Mouse (Mus musculus) intestine, embryonic 14.5 days (tissue): ENCODE data around the gene Plxnd1. TPM values are rescaled to one million over a fixed set of nuclear protein-coding genes. Genes with fewer than 3 reads are reported as not detected.

Experiments used
- ATAC-seq: fragments of 200-750 bp; cut with Nextera tagmentation; replicated peaks from 2 replicates; pipeline ENCODE4 v1.8.0; 2017; ENCODE audit warnings: low read depth, moderate number of reproducible peaks, moderate TSS enrichment, moderate library complexity; ENCODE audit not compliant: low FRiP score, low TSS enrichment
- DNase-seq: peaks from one replicate; pipeline ENCODE4 v3.0.0-alpha.2; 2018; ENCODE audit warnings: low spot score
- H3K27ac ChIP-seq: fragments of 300-500 bp; sonication (generic); 2 replicates; pipeline ENCODE4 v1.5.1; 2014; ENCODE audit warnings: low read depth, mild to moderate bottlenecking, control low read depth
- H3K27me3 ChIP-seq: fragments of 300-500 bp; sonication (generic); replicated peaks from 2 replicates; pipeline ENCODE4 v1.6.1; 2014; ENCODE audit warnings: low read length, control low read depth; ENCODE audit not compliant: control insufficient read depth, insufficient read depth
- H3K36me3 ChIP-seq: fragments of 300-500 bp; sonication (generic); 2 replicates; pipeline ENCODE4 v1.6.1; 2014; ENCODE audit warnings: low read length, control low read depth; ENCODE audit not compliant: control insufficient read depth, insufficient read depth
- H3K4me1 ChIP-seq: fragments of 300-500 bp; sonication (generic); replicated peaks from 2 replicates; pipeline ENCODE4 v1.6.1; 2014; ENCODE audit warnings: low read length, control low read depth, mixed read lengths; ENCODE audit not compliant: control insufficient read depth, insufficient read depth
- H3K4me2 ChIP-seq: fragments of 300-500 bp; sonication (generic); 2 replicates; pipeline ENCODE4 v1.6.1; 2014; ENCODE audit warnings: low read length
- H3K4me3 ChIP-seq: fragments of 300-500 bp; sonication (generic); 2 replicates; pipeline ENCODE4 v1.5.1; 2014; ENCODE audit warnings: low read depth, low read length, control low read depth, mixed read lengths
- H3K9ac ChIP-seq: fragments of 300-500 bp; sonication (generic); 2 replicates; pipeline ENCODE4 v1.6.1; 2014; ENCODE audit warnings: mild to moderate bottlenecking, low read length
- H3K9me3 ChIP-seq: fragments of 300-500 bp; sonication (generic); 2 replicates; pipeline ENCODE4 v1.6.1; 2016; ENCODE audit warnings: low read length, control low read depth; ENCODE audit not compliant: control insufficient read depth
- WGBS: fragments of 180-500 bp; shearing (Covaris S2); extraction: QIAGEN DNeasy Blood & Tissue Kit; methylation state at CpG from one replicate; pipeline ENCODE4 v1.1.7; 2014; 5-methylcytosine and 5-hydroxymethylcytosine counted together
- polyA plus RNA-seq: library from polyadenylated mRNA; unstranded; fragments of >200 nt; fragmentation: Nextera tagmentation; extraction: Ambion mirVana; gene quantifications from 2 replicates; pipeline ENCODE4 v1.2.1, GENCODE M21; 2014

Plxnd1 gene
- polyA plus RNA-seq, 1 experiment from 2014 or later = 46.5 TPM

- no peak for ATAC-seq
- H3K4me1 ChIP-seq = peaks cover 17% of the 10 kb centered on the region
- H3K36me3 ChIP-seq = peaks cover 28% of the 10 kb centered on the region
- 74% methylated on average over 8 of the region's 8 CpGs for WGBS
- H3K4me2 ChIP-seq = no peak overlapping the region
- H3K9me3 ChIP-seq = no peaks in the 10 kb centered on the region
- H3K9ac ChIP-seq = no peak overlapping the region
- no peak overlapping the region for H3K4me3 ChIP-seq
- H3K27ac ChIP-seq = no peak overlapping the region
- DNase-seq = no peak
- H3K27me3 ChIP-seq = no peaks in the 10 kb centered on the region
Observed at GRCm38 (mm10) chr6:115978596-115978995, 16.2 kb downstream of the Plxnd1 start.

GRCm38 (mm10) chr6:115977810-115978209, 17.0 kb downstream of the Plxnd1 start:
- ATAC-seq = no peak
- WGBS = 88% methylated on average over 15 of the region's 15 CpGs

GRCm38 (mm10) chr6:115975606-115976005, 19.2 kb downstream of the Plxnd1 start:
- Histone ChIP-seq H3K27me3 (no peaks in the 10 kb centered on the region), H3K4me3 (no peak overlapping the region), H3K27ac (no peak overlapping the region), H3K36me3 (peaks cover 28% of the 10 kb centered on the region), H3K9me3 (no peaks in the 10 kb centered on the region), H3K4me1 (peaks cover 18% of the 10 kb centered on the region), H3K4me2 (no peak overlapping the region), H3K9ac (no peak overlapping the region)
- DNase-seq (no peak), ATAC-seq (no peak)
- 87% methylated on average over 8 of the region's 8 CpGs for WGBS

More at GRCm38 (mm10) chr6:115977810-115978209, 17.0 kb downstream of the Plxnd1 start:
- Histone ChIP-seq H3K27me3 (no peaks in the 10 kb centered on the region), H3K4me2 (no peak overlapping the region), H3K9ac (no peak overlapping the region), H3K4me1 (peaks cover 10% of the 10 kb centered on the region), H3K4me3 (no peak overlapping the region), H3K36me3 (peaks cover 28% of the 10 kb centered on the region), H3K9me3 (no peaks in the 10 kb centered on the region), H3K27ac (no peak overlapping the region)
- DNase-seq = no peak

- Histone ChIP-seq H3K9ac (no peak overlapping the region), H3K4me3 (no peak overlapping the region), H3K4me2 (no peak overlapping the region), H3K27ac (no peak overlapping the region), H3K4me1 (peaks cover 12% of the 10 kb centered on the region), H3K27me3 (no peaks in the 10 kb centered on the region), H3K36me3 (peaks cover 21% of the 10 kb centered on the region), H3K9me3 (no peaks in the 10 kb centered on the region)
- ATAC-seq = no peak
- DNase-seq = no peak
- 75% methylated on average over 16 of the region's 16 CpGs for WGBS
Observed at GRCm38 (mm10) chr6:115973881-115974662, 20.7 kb downstream of the Plxnd1 start.

GRCm38 (mm10) chr6:115973139-115973875, 21.5 kb downstream of the Plxnd1 start:
- Histone ChIP-seq H3K4me3 (no peak overlapping the region), H3K27ac (no peak overlapping the region), H3K9ac (no peak overlapping the region), H3K4me1 (peaks cover 12% of the 10 kb centered on the region), H3K9me3 (no peaks in the 10 kb centered on the region), H3K36me3 (peaks cover 23% of the 10 kb centered on the region), H3K27me3 (no peaks in the 10 kb centered on the region), H3K4me2 (no peak overlapping the region)
- no peak for DNase-seq
- ATAC-seq = no peak
- WGBS = 83% methylated on average over 15 of the region's 15 CpGs

- no peak overlapping the region for H3K4me2 ChIP-seq
- no peak overlapping the region for H3K4me3 ChIP-seq
- no peak overlapping the region for H3K9ac ChIP-seq
- H3K27ac ChIP-seq = no peak overlapping the region
- no peak for ATAC-seq
- peaks cover 12% of the 10 kb centered on the region for H3K4me1 ChIP-seq
- no peak for DNase-seq
- WGBS = 82% methylated on average over 7 of the region's 7 CpGs
- H3K9me3 ChIP-seq = no peaks in the 10 kb centered on the region
- peaks cover 24% of the 10 kb centered on the region for H3K36me3 ChIP-seq
- no peaks in the 10 kb centered on the region for H3K27me3 ChIP-seq
Observed at GRCm38 (mm10) chr6:115972083-115972764, 22.6 kb downstream of the Plxnd1 start.

GRCm38 (mm10) chr6:115971273-115972060, 23.3 kb downstream of the Plxnd1 start:
- H3K9ac ChIP-seq = no peak overlapping the region
- no peak overlapping the region for H3K4me3 ChIP-seq
- H3K36me3 ChIP-seq = peaks cover 28% of the 10 kb centered on the region
- WGBS = 39% methylated on average over 13 of the region's 13 CpGs
- DNase-seq (no peak), ATAC-seq (no peak; the same call in 1 of the 2 replicates)
- H3K27ac ChIP-seq = no peak overlapping the region
- H3K27me3 ChIP-seq = no peaks in the 10 kb centered on the region
- peaks cover 12% of the 10 kb centered on the region for H3K4me1 ChIP-seq
- H3K9me3 ChIP-seq = no peaks in the 10 kb centered on the region
- no peak overlapping the region for H3K4me2 ChIP-seq

- peaks cover 35% of the 10 kb centered on the region for H3K36me3 ChIP-seq
- WGBS = 58% methylated on average over 4 of the region's 6 CpGs
- ATAC-seq = no peak
Observed at GRCm38 (mm10) chr6:115969952-115970351, 24.9 kb downstream of the Plxnd1 start.

More at GRCm38 (mm10) chr6:115969952-115970351, 24.9 kb downstream of the Plxnd1 start:
- Histone ChIP-seq H3K4me2 (no peak overlapping the region), H3K9me3 (no peaks in the 10 kb centered on the region), H3K4me3 (no peak overlapping the region), H3K27me3 (no peaks in the 10 kb centered on the region), H3K27ac (no peak overlapping the region), H3K9ac (no peak overlapping the region), H3K4me1 (peaks cover 12% of the 10 kb centered on the region)
- DNase-seq = no peak
